Mouse (Mus musculus): ENCODE data around the gene Fundc1. TPM values are rescaled to one million over a fixed set of nuclear protein-coding genes. Genes with fewer than 3 reads are reported as not detected.
"Not testable (repeated sequence)": the region's sequence is repeated elsewhere in the genome, so short reads cannot be mapped to it uniquely, and the experiment has no call there.

Fundc1 gene
- polyA plus RNA-seq, 1 experiment from 2014 or later = 65.0 TPM

DNA sequence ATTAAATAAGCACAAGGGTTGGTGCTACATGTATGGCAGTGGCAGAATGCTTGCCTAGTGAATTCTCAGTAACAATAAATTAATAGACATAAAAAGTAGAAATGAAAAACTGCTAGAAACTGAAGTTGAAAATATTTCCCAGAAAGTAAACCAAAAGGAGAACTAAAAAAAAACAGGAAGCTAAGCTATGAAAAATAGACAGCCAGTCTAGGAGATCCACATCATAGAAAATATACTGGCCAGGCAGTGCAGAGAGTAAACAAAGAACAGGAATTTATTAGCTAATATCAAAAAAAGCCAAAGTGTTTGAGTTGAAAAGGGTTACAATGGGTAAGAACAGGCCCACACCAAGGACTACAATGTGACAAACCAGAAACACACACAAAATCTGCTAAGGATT lies 7.4 kb downstream of the Fundc1 start:
- Histone ChIP-seq H3K9me3 (ENCODE audit: control insufficient read depth, low read length) (no peaks in the 10 kb centered on the region), H3K4me1 (ENCODE audit: control insufficient read depth, insufficient read depth, low read length) (no peaks in the 10 kb centered on the region), H3K4me3 (ENCODE audit: low read length) (no peak overlapping the region), H3K27ac (ENCODE audit: low read depth, low read length) (no peak overlapping the region), H3K4me2 (replicated peaks; ENCODE audit: low read depth, low read length) (no peak overlapping the region), H3K9ac (ENCODE audit: low read depth, low read length) (no peak overlapping the region), H3K36me3 (ENCODE audit: control insufficient read depth, insufficient read depth, low read length) (no peaks in the 10 kb centered on the region), H3K27me3 (ENCODE audit: control insufficient read depth, insufficient read depth, low read length) (no peaks in the 10 kb centered on the region)
- no peak for ATAC-seq (ENCODE audit: low FRiP score, low TSS enrichment)

GRCm38 (mm10) chrX:17558746-17559145 lies 13.4 kb downstream of the Fundc1 start:
- H3K9ac ChIP-seq (ENCODE audit: low read depth, low read length) = no peak overlapping the region

GRCm38 (mm10) chrX:17554488-17554887 lies 17.6 kb downstream of the Fundc1 start:
- H3K9ac ChIP-seq (ENCODE audit: low read depth, low read length) = no peak overlapping the region
- WGBS = 62% methylated on average over 4 of the region's 4 CpGs
- no peaks in the 10 kb centered on the region for H3K9me3 ChIP-seq (ENCODE audit: control insufficient read depth, low read length)
- H3K4me3 ChIP-seq (ENCODE audit: low read length) = no peak overlapping the region
- no peak overlapping the region for H3K27ac ChIP-seq (ENCODE audit: low read depth, low read length)
- no peaks in the 10 kb centered on the region for H3K4me1 ChIP-seq (ENCODE audit: control insufficient read depth, insufficient read depth, low read length)
- H3K36me3 ChIP-seq (ENCODE audit: control insufficient read depth, insufficient read depth, low read length) = no peaks in the 10 kb centered on the region; the same call in 1 of the 2 replicates
- H3K27me3 ChIP-seq (ENCODE audit: control insufficient read depth, insufficient read depth, low read length) = no peaks in the 10 kb centered on the region
- ATAC-seq (ENCODE audit: low FRiP score, low TSS enrichment) = no peak
- no peak overlapping the region for H3K4me2 ChIP-seq (replicated peaks; ENCODE audit: low read depth, low read length)

More at GRCm38 (mm10) chrX:17558746-17559145, 13.4 kb downstream of the Fundc1 start:
- 83% methylated on average over 4 of the region's 4 CpGs for WGBS
- Histone ChIP-seq H3K27ac (ENCODE audit: low read depth, low read length) (no peak overlapping the region), H3K4me2 (replicated peaks; ENCODE audit: low read depth, low read length) (no peak overlapping the region), H3K4me3 (ENCODE audit: low read length) (no peak overlapping the region), H3K9me3 (ENCODE audit: control insufficient read depth, low read length) (no peaks in the 10 kb centered on the region), H3K4me1 (ENCODE audit: control insufficient read depth, insufficient read depth, low read length) (no peaks in the 10 kb centered on the region), H3K36me3 (ENCODE audit: control insufficient read depth, insufficient read depth, low read length) (no peaks in the 10 kb centered on the region; the same call in 1 of the 2 replicates), H3K27me3 (ENCODE audit: control insufficient read depth, insufficient read depth, low read length) (no peaks in the 10 kb centered on the region)
- no peak for ATAC-seq (ENCODE audit: low FRiP score, low TSS enrichment)

- H3K9me3 ChIP-seq (ENCODE audit: control insufficient read depth, low read length); H3K4me3 ChIP-seq (ENCODE audit: low read length); H3K4me2 ChIP-seq (replicated peaks; ENCODE audit: low read depth, low read length); H3K36me3 ChIP-seq (ENCODE audit: control insufficient read depth, insufficient read depth, low read length); H3K27ac ChIP-seq (ENCODE audit: low read depth, low read length); ATAC-seq (ENCODE audit: low FRiP score, low TSS enrichment); H3K4me1 ChIP-seq (ENCODE audit: control insufficient read depth, insufficient read depth, low read length); H3K27me3 ChIP-seq (ENCODE audit: control insufficient read depth, insufficient read depth, low read length); H3K9ac ChIP-seq (ENCODE audit: low read depth, low read length): not testable (repeated sequence)
Observed at GRCm38 (mm10) chrX:17551586-17551985, 20.5 kb downstream of the Fundc1 start.

- Histone ChIP-seq H3K9me3 (ENCODE audit: control insufficient read depth, low read length) (no peaks in the 10 kb centered on the region), H3K9ac (ENCODE audit: low read depth, low read length) (no peak overlapping the region), H3K4me1 (ENCODE audit: control insufficient read depth, insufficient read depth, low read length) (no peaks in the 10 kb centered on the region), H3K4me2 (replicated peaks; ENCODE audit: low read depth, low read length) (no peak overlapping the region), H3K27ac (ENCODE audit: low read depth, low read length) (no peak overlapping the region), H3K4me3 (ENCODE audit: low read length) (no peak overlapping the region), H3K36me3 (ENCODE audit: control insufficient read depth, insufficient read depth, low read length) (no peaks in the 10 kb centered on the region), H3K27me3 (ENCODE audit: control insufficient read depth, insufficient read depth, low read length) (no peaks in the 10 kb centered on the region)
- 45% methylated on average over 6 of the region's 6 CpGs for whole genome bisulfite sequencing
- ATAC-seq (ENCODE audit: low FRiP score, low TSS enrichment) = no peak
Observed at GRCm38 (mm10) chrX:17547143-17547806, 24.9 kb downstream of the Fundc1 start.

DNA sequence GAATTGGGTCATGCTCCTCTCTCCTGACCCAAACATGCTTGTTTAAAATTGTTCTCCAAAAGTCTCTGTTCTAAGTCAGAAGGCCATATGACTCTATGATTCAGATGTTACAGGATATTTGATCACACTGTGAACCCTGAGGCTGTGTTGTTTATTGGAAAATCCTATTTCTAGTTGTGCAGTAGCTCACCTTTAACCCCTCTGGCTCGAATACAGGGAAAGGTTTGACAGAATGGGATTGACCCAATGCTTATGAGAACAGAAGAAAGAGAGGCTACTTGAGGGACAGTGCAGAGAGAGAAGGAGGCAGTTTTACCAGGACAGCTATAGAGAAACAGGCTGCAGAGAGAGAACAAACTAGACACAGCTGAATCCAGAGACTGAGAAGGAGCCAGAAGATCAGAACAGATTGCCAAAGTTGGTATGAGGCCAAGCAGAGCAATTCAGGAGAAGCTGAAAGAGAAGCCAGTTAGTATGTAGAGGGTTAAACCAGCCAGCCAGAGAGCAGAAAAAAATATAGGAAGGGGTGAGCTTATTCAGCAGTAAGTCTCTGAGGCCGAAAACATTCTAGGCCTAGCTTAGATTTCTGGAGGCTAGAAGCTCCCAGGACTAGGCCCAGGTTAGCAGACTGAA lies 27.1 kb downstream of the Fundc1 start:
- H3K27me3 ChIP-seq (ENCODE audit: control insufficient read depth, insufficient read depth, low read length) = no peaks in the 10 kb centered on the region
- no peak overlapping the region for H3K27ac ChIP-seq (ENCODE audit: low read depth, low read length)
- H3K9ac ChIP-seq (ENCODE audit: low read depth, low read length) = no peak overlapping the region
- ATAC-seq (ENCODE audit: low FRiP score, low TSS enrichment) = no peak
- no peaks in the 10 kb centered on the region for H3K4me1 ChIP-seq (ENCODE audit: control insufficient read depth, insufficient read depth, low read length)
- no peaks in the 10 kb centered on the region for H3K36me3 ChIP-seq (ENCODE audit: control insufficient read depth, insufficient read depth, low read length)
- H3K4me3 ChIP-seq (ENCODE audit: low read length) = no peak overlapping the region
- WGBS = 40% methylated on average over 2 of the region's 2 CpGs
- H3K4me2 ChIP-seq (replicated peaks; ENCODE audit: low read depth, low read length) = no peak overlapping the region
- no peaks in the 10 kb centered on the region for H3K9me3 ChIP-seq (ENCODE audit: control insufficient read depth, low read length)

- Histone ChIP-seq H3K27ac (ENCODE audit: low read depth, low read length) (no peak overlapping the region), H3K9me3 (ENCODE audit: control insufficient read depth, low read length) (no peaks in the 10 kb centered on the region), H3K9ac (ENCODE audit: low read depth, low read length) (no peak overlapping the region), H3K27me3 (ENCODE audit: control insufficient read depth, insufficient read depth, low read length) (no peaks in the 10 kb centered on the region), H3K4me1 (ENCODE audit: control insufficient read depth, insufficient read depth, low read length) (no peaks in the 10 kb centered on the region), H3K4me2 (replicated peaks; ENCODE audit: low read depth, low read length) (no peak overlapping the region), H3K36me3 (ENCODE audit: control insufficient read depth, insufficient read depth, low read length) (no peaks in the 10 kb centered on the region), H3K4me3 (ENCODE audit: low read length) (no peak overlapping the region)
- no peak for ATAC-seq (ENCODE audit: low FRiP score, low TSS enrichment)
- 80% methylated on average over 4 of the region's 4 CpGs for WGBS
Observed at GRCm38 (mm10) chrX:17537701-17538100, 34.4 kb downstream of the Fundc1 start.

GRCm38 (mm10) chrX:17527008-17527407 lies 45.1 kb downstream of the Fundc1 start:
- H3K9ac ChIP-seq (ENCODE audit: low read depth, low read length) = no peak overlapping the region
- no peaks in the 10 kb centered on the region for H3K36me3 ChIP-seq (ENCODE audit: control insufficient read depth, insufficient read depth, low read length)
- H3K27ac ChIP-seq (ENCODE audit: low read depth, low read length) = no peak overlapping the region
- no peaks in the 10 kb centered on the region for H3K27me3 ChIP-seq (ENCODE audit: control insufficient read depth, insufficient read depth, low read length)
- no peaks in the 10 kb centered on the region for H3K9me3 ChIP-seq (ENCODE audit: control insufficient read depth, low read length)
- no peak overlapping the region for H3K4me2 ChIP-seq (replicated peaks; ENCODE audit: low read depth, low read length)
- 78% methylated on average over 2 of the region's 2 CpGs for WGBS
- no peak overlapping the region for H3K4me3 ChIP-seq (ENCODE audit: low read length)
- no peak for ATAC-seq (ENCODE audit: low FRiP score, low TSS enrichment)
- H3K4me1 ChIP-seq (ENCODE audit: control insufficient read depth, insufficient read depth, low read length) = no peaks in the 10 kb centered on the region

- Histone ChIP-seq H3K27ac (ENCODE audit: low read depth, low read length) (no peak overlapping the region), H3K27me3 (ENCODE audit: control insufficient read depth, insufficient read depth, low read length) (no peaks in the 10 kb centered on the region), H3K4me3 (ENCODE audit: low read length) (no peak overlapping the region), H3K36me3 (ENCODE audit: control insufficient read depth, insufficient read depth, low read length) (no peaks in the 10 kb centered on the region), H3K9ac (ENCODE audit: low read depth, low read length) (no peak overlapping the region), H3K4me2 (replicated peaks; ENCODE audit: low read depth, low read length) (no peak overlapping the region), H3K9me3 (ENCODE audit: control insufficient read depth, low read length) (no peaks in the 10 kb centered on the region), H3K4me1 (ENCODE audit: control insufficient read depth, insufficient read depth, low read length) (no peaks in the 10 kb centered on the region)
- no peak for ATAC-seq (ENCODE audit: low FRiP score, low TSS enrichment)
- WGBS = 18% methylated on average over 3 of the region's 3 CpGs
Observed at GRCm38 (mm10) chrX:17521221-17521716, 50.9 kb downstream of the Fundc1 start.
